Mouse (Mus musculus) thymus, adult 18-20 months (tissue): ENCODE measurements around the gene Igfals.
A peak's percentile ranks its signal among the peaks of the same experiment; 100 is the strongest.

Experiments used
- DNase-seq, 2 experiments: peaks; one replicate each; pipeline ENCODE4 v3.0.0; 2022; ENCODE audit warnings: mixed read lengths in 2 of 2

Gene Igfals

DNA sequence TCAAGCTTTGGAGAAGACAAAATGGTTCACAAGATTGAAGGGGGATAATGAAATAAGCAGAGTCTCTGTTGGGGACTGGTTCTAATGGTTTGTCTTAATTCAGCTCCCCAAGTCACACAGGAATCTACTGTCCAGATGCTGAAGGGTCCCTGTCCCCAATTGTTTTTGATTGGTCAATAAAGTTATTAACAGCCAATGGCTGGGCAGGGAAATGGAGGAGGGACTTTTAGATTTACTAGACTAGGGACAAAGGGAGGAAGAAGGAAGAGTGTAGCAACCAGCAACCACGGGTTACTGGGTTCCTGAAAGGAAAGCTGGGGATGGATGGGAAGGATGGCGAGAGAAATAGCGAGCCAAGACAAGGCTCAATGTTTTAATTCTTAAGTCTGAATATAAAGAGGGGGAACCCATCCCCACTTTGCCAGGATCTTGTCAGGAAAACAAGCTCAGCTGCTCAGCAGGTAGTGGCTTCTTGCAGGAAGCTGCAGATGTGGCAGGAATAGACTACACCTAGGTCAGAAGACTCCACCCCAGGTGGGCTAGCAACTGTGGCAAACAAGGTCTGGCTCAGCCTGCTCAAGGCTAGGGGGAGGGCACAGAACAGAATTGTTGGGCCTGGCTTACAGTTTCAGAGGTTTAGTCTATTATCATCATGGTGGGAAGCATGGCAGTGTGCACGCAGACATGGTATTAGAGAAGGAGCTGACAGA, 8.1 kb downstream of the Igfals start:
- DNase-seq: no peak

DNA sequence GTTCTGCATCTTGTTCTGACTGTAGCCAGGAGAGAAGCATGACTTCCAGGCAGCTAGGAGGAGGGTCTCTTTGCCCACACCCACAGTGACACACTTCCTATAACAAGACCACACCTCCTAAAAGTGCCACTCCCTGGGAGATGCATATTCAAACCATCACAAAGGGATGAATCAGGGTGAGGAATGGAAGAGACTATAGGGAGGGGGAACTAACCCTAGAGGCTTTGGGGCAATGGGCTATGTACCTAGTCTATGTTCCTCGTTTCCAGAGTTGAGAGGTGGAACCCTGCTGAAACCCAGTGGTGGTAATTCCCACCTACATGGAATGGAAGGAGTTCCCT, 8.6 kb downstream of the Igfals start:
- no peak for DNase-seq

DNA sequence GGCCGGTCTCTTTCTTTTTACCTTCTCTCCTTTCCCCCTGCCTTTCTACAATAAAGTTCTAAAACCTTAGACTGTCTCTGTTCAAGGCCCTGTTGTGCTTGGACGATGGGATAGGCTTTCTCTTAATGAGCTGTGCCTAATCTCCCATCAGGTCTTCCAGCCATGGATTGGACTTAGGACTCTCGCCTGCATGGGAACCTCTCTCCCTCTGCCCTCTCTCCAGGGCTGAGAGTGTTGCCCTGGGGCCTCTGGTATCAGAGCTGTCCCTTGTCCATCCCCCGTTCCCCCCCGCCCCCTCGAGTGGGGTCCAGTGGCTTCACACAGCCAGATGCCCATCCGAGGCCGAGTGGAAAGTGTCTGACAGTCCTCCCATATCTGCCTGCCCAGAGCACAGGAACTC, 9.2 kb downstream of the Igfals start:
- no peak for DNase-seq

DNA sequence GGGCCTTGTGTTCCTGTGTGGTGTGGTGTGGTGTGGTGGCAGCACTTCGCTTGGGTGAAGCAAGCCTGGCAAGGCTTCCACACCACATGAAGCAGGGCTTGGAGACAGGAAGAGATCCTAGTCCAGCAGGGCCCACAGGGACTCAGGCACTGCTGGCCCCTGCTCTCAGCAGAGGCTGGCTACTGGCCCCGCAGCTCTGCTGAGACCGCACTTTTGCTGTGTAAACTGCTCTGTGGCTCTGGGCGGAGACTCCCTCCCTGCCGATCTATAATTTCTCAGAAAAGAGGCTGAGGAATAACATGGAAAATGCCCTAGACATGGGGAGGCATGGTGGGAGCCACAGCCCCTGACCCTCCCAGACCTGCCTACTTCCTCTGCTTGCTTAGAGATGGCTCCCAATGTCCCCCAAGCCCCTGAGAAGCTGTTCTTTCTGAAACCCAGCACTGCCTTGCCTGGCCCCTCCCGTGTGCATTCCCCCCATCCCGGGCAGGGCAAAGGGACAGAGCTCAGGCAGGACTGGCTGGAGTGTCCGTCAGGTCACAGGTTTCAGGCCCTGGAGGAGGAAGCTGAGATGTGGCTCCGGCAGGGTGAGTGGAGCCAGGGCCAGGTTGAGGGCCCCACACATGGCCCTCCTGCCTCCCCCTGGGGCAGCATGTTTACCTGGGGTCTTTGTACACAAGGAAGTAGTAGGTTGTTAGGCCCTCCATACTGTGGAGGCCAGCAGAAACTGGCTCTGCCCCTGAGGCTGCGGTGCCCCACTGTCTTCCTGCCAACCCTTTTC, 11.7 kb downstream of the Igfals start:
- no peak for DNase-seq

DNA sequence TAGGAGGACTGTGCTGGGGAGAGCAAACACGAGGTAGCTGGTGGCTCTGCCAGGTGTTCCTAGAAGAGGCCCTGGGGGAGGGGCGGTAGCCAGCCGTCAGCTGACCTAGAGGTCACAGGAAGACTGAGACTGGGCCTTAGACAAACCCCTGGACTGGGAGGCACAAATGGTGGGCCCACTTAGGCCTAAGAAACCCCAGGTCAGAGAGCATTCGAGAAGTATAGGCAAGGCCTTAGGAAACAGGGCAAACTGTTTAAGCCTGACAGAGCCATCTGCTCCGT, 12.3 kb downstream of the Igfals start:
- DNase-seq: peak in 1 of 2 experiments; percentile 51

DNA sequence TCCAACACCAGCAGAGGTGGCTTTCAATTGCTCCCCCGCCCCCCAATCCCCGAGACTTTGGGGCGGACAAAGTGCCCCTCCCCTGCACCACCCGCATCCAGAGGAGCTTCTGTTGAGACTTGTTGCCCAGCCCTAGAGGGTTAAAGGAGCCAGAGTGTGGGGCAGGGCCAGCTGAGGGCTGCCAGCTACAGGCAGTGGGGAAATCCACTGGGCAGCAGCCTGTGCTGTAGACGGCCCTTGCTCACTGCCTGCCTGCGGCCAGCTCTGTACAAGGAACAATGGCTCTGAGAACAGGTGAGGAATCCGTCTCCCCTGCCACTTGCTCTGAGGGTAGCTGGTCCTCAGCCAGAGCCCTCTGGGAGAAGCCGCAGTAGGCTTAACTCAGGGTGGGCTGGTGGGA, 12.7 kb downstream of the Igfals start:
- no peak for DNase-seq

DNA sequence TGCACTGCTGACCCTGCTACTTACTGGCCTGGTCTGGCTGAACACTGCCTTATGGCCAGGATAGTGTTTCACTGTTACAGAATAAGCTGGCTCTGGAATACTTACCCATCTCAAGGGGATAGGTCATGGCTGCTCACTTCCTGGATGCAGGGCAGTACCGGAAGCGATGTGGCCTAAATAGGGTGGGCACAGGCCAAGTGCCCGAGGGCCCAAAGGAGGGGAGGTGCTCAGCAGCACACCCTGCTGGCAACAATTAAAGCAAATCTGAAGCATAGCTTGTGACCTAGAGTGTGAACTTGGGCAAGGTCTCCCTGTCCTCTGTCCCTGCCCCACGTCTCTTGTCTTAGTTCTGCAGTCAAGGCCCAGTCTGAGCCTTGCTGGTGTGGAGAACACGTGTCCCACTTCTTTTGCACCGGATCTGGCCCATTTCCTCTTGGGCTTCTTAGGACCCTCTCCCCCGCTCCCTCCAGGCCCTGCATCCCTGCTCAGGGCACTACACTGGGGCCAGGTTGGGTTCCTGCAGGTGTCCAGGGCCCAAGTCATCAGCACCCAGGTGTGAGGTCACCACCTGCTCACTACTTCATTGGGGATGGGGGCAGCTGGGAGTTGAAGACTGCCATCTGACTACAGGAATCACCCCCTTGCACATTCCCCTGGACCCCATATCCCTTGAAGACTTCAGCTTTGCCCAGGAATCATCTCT, 16.1 kb downstream of the Igfals start:
- no peak for DNase-seq

DNA sequence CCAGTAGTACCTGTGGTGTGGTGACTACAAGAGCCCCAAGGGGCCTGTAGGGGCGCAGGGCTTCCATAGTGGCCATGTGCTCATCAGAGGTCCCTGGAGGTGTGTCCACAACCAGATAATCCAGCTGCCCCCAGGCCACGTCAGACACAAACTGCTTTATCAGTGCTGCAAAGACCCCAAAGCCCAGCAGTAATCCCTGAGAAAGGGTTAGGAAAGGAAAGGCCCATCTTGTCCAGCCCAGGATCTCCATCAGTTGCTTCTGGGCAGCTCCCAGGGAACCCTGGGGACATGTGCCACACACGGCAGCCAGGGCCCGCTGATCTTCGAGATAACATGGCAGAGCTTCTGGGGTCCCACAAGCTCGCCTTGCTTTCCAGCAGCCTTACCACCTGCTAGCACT, 18.6 kb downstream of the Igfals start:
- no peak for DNase-seq

DNA sequence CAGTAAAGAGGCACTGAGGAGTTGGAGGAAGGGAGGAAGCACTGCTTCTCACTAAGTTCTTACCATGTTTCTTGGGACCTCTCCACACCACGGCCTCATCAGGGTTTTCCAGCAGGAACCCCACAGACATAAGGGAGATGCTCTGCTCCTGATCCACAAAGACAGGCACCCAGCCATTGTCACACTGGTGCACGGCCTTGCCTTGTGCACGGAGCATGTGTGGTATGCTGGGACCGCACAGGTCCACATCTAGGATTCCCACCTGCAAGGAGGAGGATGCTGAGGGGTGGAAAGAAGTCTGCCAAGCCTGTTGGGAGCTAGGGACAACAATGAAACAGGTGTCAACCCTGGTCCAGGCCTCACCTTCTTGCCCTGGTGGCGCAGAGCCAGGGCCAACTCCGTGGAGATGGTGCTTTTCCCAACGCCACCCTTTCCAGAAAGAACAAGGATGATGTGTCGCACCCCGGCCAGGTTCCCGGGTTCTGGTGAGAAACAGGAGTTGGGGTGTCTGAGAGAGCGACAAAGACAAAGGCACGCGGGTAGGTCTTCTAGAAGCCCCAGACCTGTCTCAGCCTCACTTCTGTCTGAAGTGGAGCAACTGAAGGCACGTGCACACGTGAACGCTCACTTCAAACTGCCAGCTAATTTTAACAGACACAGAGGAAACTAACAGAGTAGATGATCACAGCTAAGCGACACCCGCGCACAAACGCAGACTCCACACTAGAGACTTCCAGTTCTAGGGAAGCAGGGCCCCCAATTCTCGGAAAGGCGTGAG, 19.7 kb downstream of the Igfals start:
- DNase-seq: no peak

DNA sequence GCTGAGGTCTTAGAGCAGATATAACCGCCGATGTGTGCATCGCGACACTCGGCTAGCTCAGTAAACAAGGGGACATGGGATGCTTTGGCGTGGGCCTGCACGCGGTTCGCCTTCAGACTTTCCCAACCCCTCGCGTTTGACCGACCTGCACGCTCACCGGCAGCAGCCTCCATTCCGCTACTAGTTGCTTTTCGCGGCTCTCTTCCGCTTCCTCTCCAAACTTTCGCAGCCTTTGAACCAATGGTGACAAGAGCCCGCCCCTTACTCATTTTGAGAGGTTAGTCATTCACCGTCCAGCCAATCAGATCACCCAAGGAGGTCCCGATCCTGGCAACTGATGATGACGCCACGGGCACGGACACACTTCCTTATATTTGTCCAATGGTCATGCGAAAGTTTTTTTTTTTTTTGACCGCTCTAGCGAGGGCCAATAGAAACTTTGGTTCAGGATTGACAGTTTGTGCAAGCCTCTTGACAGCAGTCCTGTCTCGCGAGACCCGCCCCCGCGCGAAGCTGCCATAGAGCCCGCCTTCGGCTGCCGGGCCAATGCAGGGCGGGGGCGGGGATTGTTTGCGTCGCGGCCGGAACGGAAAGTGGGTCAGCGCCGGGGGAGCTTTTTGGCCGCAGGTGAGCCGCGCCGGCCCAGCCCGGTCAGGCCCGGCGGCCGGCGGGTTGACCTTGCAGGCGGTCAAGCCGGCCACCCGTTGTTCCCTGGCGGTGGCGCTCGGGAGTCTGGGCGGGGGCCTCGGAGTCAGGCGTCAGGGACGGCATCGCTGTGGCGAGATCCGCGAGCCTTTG, 20.5 kb downstream of the Igfals start, which contains the start of the genes Nubp2 and Spsb3:
Gene Nubp2, minus strand, starts transcription at position 216 of the 798 bp plus-strand sequence.
Gene Spsb3, plus strand, starts transcription at position 510 of the 798 bp plus-strand sequence.
- peak; percentile 92 to 99 for DNase-seq

DNA sequence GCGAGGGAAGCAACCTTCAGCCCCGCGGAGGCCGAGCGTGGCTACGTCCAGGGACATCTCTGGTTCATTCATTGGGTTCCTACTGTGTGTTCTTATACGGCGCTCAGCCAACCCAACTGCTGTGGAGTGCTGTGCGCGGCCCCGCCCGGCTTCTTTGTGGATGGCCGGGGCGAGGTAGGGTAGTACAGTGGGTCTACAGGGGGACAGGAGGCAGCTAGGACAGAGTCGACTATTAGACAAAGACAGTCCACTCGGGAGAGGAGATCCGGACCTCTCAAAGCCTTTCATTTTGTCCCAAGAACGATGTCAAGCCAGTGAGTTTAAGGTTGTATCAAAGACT, 21.1 kb downstream of the Igfals start:
- DNase-seq: no peak

DNA sequence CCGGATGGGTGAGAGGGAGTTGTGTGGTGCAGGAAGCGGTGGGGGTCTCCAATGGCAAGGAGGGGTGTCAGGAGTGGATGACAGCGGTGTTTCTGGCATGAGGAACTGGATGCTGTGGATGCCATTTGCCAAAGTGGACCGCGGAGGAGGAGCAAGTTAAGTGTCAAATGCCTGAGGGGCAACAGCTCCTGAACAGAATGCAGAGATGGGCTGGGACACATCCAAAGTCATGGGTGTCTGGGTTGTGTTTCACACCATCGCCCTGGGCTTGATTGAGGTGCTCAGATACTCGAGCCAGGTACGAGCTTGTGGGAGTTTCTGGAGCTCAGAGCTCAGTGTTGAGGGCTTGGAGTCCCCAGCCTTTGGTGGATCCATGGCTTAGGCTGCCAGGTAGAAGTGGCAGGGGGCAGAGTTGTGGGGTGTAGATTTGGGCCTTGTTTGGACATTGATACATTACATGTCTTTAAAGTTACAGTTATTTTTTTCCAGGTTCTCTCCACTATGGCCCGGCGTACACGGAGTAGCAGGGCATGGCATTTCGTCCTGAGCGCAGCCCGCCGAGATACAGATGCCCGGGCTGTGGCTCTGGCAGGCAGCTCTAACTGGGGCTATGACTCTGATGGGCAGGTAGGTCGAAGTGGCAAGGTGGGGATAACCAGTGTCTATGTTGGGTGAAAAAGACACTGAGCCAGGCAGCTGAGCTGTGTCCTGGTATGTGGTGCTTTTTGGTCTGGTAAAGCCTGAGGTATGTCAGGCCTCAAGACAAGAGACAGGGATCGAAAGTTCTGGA, 21.7 kb downstream of the Igfals start:
- DNase-seq: no peak

DNA sequence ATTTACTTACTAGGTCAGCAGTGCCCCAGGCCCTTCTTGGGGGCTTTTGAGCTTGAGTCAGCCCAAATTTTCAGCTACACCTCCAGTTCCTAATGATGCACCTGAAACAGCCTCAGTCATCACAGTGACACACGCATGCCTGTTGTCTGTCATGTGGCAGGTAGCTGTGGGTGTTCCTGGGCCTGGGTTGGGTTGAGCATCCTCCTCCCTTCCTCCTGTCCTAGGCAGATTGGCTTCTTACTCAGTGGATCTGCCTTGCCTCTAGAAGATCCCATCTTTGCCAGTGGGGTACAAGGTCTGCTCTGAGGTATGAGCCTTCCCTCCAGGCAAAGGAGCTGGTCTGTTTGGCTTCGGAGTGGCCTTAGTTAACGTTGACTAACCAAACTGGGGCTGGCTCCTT, 23.1 kb downstream of the Igfals start:
- no peak for DNase-seq

DNA sequence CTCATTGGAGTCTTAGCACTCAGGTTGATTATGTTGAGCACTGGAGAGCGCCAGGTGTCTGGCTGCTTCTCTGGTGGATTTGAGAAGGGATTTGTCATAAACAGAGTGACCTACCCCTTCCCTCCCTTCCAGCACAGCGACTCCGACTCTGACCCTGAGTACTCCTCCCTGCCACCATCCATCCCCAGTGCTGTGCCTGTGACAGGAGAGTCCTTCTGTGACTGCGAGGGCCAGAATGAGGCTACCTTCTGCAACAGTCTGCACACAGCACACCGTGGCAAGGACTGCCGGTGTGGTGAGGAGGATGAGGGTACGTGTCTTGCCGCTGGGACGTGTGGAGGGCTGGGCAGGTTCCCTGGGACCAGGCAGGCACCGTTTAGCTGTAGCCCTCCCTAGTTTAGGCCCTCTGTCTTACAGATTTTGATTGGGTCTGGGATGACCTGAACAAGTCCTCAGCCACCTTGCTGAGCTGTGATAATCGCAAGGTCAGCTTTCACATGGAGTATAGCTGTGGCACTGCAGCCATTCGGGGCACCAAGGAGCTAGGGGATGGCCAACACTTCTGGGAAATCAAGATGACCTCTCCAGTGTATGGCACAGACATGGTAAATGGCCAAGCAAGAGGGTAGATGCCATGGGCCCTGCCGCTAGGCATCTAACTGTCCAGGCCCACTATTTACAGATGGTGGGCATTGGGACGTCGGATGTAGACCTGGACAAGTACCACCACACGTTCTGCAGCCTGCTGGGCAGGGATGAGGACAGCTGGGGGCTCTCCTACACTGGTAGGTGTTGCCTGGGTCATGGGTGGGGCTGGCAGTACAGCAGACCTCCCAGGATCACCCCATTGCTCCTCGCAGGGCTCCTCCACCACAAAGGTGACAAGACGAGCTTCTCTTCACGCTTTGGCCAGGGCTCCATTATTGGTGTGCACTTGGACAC, 24.6 kb downstream of the Igfals start:
- DNase-seq: no peak

DNA sequence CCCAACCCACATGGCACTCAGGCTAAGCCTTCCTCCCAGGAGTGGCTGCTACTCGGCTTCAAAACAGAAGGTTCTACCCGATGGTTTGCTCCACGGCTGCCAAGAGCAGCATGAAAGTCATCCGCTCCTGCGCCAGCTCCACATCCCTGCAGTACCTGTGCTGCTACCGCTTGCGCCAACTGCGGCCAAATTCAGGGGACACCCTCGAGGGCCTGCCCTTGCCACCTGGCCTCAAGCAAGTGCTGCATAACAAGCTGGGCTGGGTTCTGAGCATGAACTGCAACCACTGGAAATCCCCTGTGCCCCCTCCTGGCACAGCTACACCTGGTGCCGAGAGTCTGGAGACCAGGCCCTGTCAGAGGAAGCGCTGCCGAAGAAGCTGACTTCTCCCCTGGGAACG, 25.5 kb downstream of the Igfals start:
- no peak for DNase-seq

DNA sequence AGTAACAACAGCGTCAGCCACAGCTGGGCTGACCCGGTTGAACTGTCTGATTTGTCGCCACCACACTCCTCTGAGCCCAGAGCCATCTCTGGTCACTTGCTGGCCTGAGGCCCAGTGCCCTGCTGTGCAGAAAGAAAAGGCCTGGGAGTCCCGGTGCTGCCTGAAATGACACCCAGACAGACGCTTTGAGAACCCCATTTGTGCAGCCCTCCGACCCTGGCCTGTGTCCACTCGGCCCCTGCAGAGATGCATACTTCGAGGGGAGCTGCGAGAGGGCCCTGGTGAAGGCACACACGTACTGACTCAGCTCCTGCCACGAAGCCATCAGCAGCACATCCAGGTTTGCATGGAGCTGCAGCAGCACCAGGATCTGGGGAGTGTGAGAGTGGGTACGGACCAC, 27.0 kb downstream of the Igfals start:
- no peak for DNase-seq

DNA sequence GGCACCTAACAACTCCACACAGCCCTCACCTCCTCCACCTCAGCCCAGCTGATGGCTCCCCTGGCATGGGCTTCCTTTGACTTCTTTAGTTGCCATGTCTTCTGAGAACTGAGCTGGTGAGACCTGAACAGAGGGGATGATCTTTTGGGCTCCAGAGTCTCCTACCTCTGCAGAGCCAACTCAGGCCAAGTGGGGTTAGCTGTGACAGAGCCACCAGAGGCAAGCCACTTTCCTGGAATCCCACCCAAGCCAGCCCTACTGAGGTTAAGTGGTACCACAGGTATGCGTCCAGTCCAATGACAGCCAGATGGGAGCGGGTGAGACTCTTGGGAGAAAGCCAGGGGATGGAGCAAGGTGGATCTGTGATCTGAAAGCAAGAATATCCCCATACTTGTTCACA, 27.5 kb downstream of the Igfals start:
- no peak for DNase-seq

DNA sequence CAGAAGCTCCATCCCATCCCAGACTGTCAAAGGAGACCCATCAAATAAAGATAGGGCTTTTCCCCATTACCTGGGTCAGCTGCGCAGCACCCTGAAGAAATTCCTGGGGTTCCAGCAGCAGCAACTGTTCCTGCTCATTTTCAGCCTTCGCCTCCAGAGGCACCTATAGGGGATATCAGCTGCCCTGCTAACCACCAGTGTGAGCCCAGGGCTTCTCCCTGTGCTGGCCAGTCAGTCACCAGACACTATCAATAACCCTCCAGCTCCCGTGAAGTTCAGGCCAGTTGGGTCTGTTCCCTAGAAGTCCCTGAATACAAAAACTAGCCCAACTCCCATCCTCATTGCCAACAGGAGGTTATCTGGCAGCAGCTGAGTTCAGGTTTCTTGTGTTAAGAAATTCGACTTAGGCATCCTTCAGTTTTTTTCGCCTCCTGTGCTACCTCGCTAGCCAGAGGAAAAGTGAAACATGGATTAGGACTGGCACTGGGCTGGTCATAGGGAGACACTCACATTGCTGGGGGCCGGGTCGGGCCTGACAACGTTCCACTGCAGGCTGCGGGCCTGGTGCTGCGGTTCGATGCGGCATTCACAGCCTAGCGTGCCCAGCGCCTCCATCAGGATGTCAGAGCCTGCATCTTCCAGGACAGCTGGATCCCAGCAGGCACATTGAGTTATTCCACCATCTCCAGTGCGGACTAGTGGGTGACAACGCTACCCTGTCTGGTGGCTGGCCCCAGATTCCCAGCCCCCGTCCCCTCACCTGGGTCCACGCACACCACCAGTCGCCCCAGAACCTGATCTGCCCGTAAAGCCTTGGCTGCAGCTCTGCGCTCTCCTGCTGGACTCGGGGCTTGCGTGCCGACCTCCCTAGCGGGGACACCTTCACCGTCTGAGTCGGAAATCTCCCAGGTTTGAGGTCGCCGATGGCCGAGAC, 28.5 kb downstream of the Igfals start:
- no peak for DNase-seq

DNA sequence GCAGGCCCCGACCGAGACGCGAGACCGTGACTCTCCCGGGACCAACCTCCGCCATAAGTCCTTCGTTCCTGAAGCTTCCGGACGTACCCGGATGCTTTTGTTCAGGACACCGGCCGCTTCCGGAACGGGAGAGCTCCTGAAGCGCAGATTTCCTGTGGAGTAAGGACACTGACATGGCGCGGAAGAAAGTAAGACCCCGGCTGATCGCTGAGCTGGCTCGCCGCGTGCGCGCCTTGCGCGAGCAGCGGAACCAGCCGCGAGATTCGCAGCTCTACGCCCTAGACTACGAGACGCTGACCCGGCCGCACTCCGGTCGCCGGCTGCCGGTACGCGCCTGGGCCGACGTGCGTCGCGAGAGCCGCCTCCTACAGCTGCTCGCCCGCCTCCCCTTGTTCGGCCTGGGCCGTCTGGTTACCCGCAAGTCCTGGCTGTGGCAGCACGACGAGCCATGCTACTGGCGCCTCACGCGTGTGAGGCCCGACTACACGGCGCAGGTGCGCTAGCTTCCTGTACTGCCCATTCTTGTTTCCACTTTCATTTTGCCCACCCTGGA, 29.3 kb downstream of the Igfals start, which contains the start of the genes Eme2 and Mrps34:
Gene Eme2, minus strand, starts transcription at position 93 of the 553 bp plus-strand sequence.
Gene Mrps34, plus strand, starts transcription at position 122 of the 553 bp plus-strand sequence.
- DNase-seq: peak; percentile 55 to 66
